Mouse (Mus musculus): ENCODE measurements at regions not wholly inside any gene's neighbourhood (a gene's known extent, or its start where the extent isn't known, plus 50 kb on each side); places are given as distances from the start of the nearest gene placed in this dataset.

DNA sequence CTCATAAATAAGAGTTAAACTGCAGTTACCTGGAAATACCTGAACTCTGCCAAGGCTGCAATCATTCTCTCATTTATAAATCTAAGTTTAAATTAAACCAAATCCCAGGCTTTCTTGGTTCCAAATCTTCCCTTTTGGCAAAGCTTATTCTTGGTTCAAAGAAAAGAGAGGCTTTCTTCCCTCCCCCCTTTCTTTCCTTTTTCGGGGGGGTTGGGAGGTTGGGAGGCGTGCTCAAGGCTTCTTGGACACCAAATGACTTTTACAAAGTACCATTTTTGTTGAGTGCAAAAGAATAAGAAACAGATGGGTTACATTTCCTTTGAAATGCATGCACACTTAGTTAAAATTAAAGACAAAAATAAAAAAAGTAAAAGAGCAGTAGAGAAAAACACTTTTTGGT, 105.4 kb upstream of the Mroh9 start:
- no peak for DNase-seq

DNA sequence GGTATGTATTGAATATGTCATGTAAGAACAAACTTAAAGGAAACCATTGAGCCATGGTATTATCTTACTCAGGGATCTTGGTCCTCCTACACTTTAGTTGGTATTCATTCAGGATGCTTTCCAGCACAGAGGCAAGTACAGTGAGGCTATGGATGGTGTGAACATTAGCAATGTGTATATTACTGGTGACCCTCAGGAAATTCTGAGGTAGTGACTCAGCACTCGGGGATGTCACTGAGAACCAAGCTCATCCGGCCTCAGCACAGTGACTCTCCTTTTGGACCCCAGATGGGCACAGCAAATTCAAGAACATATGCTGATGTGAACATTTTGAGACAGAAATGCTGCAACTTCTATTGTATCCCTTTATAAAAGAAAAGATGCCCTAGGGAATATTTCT, 96.4 kb upstream of the Mroh9 start:
- no peak for DNase-seq

DNA sequence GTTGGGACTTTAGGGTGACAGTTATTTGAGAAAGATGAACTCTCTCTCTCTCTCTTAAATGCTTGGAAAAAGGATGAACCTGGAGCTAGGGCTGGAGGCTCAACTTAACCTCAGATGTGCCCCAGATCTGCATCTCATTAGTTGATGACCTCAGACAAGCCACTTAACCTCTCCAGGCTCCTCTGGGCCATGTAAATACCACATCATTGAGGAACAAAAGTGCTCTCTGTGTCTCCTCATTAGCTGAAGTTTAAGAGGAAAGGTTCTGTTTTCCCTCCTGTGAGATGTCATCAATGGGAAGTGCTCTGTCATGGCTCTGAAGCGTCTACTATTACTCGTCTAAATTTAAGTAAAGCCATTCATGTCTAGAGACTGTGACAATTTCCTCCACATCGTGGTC, 91.5 kb upstream of the Mroh9 start:
- DNase-seq: no peak

DNA sequence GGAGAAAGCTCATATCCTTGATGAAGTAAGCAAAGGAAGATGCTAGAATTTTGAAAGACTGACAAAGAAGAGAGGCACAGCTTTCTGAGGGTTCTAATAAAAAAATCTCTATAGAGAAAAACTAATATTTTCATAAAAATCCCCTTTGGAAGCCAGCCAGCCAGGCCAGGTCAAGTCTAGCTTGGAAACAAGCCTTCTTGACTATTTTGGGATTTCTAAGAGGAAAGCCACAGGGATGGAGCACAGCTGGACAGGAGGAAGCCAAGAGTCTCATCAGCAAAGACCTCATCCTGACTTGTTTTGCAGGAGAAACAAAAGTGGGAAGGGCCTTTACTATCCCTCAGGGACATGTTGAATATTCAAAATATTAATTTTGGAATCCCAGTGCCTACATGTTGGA, 81.6 kb upstream of the Mroh9 start:
- DNase-seq: no peak

DNA sequence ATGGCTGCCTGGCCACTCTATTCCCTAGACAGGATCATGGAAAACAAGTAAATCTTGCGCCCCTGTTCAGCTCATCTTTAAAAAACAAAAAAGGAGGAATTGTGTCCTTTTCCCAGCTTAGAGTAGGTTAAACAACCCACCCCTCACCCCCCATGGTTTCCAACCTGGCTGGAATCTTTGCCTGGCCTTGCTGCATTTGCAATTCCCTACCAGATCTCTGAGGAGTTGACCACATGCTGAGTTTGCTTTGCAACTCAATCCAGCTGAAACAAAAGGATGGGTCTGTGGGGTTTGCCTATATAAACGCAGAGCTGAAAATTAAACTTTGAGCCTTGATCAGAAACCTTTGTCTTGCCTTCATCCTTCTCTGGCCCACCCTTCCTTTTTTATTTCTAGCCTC, 78.2 kb upstream of the Mroh9 start:
- DNase-seq: no peak

DNA sequence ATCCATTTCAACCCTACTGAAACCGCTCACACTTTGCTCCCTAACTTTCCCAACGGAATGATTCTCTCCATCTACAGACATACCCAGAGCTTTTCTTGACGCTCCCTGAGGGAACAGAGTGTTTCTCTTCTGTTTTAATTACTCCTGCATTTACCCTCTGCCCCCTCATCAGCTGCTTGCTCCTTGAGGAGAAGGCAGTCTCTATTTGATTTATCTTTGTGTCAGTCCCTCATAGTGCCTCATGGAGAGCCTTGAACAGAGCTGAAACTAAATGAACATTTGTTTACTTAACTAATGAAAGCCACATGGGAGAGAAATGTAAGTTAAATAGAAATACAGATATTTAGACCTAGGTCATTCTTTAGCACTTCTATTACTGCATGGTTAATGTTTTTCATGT, 74.4 kb upstream of the Mroh9 start:
- no peak for DNase-seq

DNA sequence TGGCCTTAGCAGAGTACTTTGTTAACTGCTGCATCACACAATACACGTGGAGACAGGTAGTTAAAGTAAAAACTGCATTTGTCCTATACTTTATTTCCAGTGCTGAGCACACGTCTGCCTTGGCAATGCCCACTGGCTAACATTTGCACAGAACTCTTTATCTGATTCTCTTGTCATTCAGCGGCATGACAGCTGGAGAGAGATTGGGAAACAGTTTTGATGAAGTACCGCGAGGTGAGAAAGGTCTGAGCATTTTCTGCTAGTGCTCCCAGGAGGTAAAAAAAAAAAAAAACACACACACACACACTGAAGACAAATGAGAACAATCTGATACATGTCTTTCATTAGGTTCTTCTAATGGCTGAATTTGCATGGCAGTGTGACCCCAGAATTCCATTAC, 73.0 kb upstream of the Mroh9 start:
- no peak for DNase-seq

DNA sequence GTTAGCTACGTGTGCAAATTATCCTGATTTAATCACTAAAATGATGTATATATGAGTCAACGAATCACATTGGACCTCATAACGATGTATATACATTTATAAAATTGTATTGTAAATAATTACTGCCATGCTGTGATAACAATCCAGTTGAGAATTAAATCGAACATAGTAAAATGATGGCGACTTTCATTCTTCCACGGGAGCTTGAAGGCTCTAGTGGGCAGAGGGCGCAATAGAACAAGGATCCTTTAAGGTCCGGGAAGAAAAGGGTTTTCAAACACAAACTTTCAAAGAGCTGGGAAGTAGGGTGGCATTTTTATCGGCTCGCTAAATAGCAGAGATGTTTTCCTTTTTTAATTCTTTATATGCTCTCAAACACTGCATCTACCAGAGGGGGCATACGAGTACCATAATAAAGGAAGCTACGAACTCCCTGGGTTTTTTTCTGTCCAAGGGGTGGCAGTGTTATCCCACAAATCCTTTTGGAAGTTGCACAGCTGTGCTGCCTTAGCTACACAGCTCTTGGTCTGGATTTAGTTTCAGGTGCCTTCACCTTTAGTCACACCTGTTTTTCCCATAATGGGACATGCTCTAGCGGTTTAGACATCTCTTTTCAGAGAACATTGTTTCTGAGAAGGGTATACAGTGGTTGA, 64.9 kb upstream of the Mroh9 start:
- DNase-seq: peak; percentile 47 to 65

DNA sequence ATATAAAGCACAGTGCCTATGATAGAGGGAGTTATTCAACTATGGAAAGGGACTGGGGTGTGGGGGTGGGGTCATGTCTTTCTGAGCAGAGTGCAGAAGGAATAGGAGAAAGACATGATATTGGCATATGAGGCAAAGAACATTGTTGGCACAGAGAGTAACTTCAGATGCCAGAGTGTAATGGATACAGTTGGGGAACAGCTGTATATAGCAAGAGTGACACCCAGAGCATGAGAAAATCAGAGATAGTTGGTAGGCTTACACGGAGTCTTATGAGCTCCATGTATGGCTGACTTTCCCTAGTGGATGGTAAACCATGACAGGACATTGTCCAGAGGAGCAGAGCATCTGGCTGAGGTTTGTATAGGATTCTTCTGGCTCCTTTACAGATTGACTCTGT, 61.2 kb upstream of the Mroh9 start:
- DNase-seq: no peak

DNA sequence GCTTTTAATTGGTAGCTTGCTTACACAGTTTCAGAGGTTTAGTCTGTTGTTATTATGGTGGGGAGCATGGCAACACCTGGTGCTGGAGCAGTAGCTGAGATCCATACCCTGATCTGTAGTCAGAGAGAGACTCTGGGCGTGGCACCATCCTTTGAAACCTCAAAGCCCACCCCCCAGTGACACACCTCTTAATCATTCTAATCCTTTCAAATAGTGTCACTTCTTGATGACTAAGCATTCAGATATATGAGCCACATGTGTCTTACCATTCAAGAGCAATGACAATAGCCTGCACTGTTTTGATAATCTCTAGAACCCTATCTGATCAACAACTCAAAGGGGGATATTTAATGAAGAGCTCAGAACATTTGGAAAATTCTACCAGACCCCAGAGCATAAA, 57.6 kb upstream of the Mroh9 start:
- DNase-seq: no peak

DNA sequence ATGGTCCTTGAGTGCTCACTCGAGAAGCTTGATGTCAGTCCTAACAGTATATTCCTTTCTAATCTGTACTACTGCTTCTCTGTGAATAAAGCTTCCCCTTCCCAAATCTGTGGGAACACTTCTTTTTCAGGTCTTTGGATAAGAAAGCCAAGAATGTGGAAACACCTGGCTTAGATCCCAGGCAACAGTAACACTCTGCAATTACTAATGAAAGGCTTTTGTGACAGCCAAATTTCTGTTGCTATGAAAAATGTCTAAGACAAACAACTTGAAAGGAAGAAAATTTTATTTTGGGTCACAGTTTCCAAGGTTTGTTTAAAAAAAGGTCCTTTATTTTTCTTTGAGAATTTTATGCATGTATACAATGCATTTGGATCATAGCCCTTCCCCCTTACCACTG, 56.0 kb upstream of the Mroh9 start:
- no peak for DNase-seq

DNA sequence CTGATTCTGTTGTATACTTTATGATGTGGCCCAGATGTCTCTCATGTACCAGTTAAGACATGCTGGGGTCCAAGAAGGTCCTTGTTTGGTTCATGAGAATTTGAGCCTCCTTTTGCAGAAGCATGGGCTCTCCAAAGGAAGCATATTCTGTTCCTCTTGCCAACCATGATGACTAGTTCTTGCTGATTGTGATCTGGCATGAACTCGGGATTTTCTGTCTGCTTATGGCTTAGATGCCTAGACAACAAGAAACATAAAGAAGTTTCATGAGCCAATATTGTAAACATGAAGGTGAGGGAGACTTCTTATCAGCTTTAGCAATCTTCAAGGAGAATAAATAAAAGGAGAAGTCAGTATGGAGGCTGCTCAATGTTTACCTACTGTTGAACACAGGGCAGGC, 52.7 kb upstream of the Mroh9 start:
- no peak for DNase-seq
